Mouse (Mus musculus) common myeloid progenitor, adult 5-6 weeks (primary cell): ENCODE results near the gene Itga11. TPM values are rescaled to one million over a fixed set of nuclear protein-coding genes. Genes with fewer than 3 reads are reported as not detected.
"Not testable (repeated sequence)": the region's sequence is repeated elsewhere in the genome, so short reads cannot be mapped to it uniquely, and the experiment has no call there.

ENCODE experiments used
- ATAC-seq: replicated peaks from 2 replicates; pipeline ENCODE4 v1.8.0; 2016; ENCODE audit warnings: low read depth, mild to moderate bottlenecking, moderate TSS enrichment, inconsistent platforms; ENCODE audit not compliant: poor library complexity, severe bottlenecking
- total RNA-seq: library from RNA; stranded (forward); fragments of 200-1000, 187-1606 nt; gene quantifications from 2 replicates; pipeline ENCODE4 v1.2.3, GENCODE M21; 2017

Itga11 gene
- total RNA-seq, 1 experiment from 2014 or later: not detected

DNA sequence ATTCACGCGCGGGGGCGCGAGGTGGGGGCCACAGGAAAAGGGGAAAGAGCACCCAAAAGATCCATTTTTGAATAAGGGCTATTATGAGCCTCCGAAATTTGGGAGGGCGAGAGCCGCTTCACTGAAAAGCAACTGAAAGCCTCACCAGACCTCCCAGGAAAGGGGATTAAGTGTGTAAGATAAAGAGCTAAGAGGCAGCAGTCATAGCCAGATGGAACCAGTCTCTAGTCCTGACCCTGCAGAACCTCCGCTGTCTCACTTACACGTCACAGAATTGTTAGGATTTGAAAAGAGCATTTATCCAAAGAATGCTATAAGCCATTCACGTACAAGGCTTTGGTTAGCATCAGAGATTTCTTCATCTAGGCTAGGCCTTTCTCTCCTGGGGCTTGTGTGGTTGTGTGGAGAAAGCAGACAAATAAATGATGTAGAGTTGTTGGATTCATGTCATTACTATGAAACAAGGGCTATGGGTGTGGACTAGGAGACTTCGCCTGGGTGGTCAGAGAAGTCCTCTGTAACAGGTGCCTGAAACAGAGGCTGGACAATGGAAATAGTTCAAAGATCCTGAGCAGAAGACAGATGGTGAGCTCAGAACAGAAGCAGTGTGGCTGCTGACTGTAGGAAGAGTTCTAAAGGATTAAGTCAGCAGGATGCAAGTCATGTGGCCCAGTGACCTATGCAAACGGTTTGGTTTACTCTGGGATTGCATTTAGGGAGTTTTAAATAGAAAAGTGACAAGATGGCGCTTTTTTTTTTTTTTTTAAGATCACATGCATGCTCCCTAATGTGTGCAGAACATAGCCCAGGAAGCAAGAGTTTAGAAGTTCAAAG, 134.8 kb downstream of the Itga11 start:
- ATAC-seq: no peak

DNA sequence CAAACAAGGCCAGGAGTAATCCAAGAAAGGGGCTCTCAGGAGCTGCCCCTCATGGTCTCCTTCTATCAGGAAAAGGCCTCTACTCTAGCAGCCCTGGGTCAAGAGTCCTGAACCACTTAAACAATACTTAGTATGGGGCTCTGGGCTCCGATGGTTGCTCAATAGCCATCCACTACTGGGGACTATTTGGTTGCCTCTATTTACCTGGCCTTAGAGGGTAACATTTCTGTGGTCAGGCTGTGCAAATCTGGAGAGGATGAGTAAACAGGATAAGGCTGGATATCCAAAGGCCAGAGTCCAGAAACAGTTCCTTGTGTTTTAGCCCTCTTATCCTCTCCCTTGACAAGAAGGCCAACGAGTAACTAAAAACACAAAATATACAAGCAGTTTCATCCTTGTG, 137.1 kb downstream of the Itga11 start:
- no peak for ATAC-seq

DNA sequence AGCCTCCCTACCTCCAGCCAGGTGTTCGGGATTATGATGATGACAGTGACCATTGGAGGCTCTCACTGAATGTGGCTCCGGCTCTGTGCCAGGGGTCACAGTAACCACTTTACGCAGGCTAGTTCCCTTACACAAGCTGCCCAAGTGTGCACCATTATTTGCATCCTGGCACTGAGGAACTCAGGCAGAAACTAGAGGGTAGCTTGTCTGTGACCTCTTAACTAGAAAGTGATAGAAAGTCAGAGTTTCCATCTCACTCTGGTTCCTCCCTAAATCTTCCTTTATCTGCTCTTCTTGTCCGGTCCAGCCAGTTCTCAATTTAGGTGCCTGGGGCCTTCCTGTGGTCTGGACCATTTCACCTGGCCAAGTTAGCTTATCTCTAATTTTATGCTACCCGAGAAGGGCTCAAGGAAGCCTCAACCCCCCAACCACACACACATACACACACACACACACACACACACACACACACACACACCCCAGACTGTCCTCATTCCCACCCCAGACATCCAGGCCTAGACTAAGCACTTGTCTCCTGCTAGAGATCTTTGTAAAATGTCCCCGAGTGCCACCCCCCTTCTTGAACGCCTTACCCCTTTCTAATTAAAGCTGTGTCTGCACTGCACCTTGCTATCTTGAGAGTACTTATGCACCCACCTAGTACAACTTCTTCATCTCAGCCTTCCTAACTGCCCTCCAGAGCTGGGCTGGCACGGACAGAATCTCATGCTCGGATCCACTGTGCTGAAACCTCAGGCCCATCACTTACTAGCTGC, 138.9 kb downstream of the Itga11 start:
- ATAC-seq: no peak

DNA sequence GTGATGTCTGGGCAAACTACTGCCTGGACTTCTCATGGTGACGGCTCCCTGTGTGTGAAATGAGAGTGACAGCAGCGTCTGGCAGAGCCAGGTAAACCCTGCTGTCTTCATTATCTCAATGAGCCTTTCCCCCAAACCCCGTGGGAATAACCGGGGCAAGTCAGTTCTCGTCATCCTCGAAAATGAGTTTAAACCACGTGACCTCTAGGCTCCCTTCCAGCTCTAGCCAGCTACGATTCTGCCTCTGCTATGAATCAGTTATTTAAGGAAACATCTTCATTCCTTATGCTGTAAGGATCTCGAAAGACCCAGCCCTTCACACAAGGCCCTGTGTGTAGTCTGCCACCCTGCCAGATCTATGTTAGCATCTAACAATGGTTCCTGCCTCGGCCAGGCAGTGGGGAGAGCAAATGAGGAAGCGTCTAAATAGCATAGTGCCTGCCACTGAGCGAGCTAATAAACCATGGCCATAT, 139.5 kb downstream of the Itga11 start:
- peak; percentile 71 for ATAC-seq

DNA sequence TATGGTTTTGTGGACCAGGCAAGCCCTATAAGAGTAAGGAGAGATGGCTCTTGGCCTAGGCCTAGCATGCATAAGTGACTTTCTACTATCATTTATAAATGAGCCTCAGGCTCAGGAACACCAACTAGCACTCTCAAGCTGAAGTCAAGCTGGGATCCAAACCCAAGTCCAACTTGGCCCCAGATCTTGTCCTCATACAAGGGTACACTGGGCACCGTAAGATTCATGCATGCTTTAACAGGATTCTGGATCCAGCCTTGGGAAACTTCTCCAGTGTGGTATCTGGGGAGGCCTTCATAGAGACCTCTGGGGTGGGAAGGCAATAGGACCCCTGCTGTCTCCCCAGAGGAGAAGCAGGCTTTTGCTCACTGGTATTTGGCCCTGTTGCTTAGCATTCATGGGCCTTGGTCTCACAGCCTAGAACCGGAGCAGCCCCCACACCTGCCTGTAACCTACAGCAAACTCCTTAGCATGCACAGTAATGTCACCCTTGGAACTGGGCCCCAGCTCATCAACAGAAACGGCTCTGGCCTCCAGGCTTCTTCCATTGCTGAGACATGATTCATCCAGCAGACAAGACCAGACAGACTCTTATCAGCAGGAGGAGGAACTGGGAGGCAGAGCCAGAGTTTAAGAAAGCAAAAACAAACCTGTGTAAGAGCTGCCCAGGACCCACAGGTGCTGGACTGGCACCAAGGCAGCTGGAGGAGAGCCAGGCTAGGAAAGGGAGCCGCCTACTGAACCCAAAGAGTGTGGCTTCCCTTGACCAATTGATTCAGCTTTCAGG, 140.4 kb downstream of the Itga11 start:
- no peak for ATAC-seq

DNA sequence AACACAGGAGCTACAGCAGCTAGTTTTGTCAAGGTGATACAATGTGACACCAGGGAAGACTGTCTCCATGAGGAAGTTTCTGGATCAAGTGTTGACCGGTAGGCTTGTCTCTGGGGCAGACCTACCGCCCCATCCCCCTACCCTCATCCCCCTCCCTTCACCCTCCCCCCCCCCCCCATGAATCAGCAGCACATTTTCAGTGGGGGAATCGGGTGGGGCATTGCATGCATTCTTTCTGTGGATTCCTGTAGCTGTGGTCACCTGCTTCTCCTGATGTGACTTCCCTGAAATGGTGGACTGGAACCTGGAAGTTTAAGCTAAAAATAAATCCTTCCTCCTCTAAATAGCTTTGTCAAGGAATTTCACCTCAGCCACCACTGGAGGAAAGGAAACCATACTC, 141.9 kb downstream of the Itga11 start:
- ATAC-seq: no peak

DNA sequence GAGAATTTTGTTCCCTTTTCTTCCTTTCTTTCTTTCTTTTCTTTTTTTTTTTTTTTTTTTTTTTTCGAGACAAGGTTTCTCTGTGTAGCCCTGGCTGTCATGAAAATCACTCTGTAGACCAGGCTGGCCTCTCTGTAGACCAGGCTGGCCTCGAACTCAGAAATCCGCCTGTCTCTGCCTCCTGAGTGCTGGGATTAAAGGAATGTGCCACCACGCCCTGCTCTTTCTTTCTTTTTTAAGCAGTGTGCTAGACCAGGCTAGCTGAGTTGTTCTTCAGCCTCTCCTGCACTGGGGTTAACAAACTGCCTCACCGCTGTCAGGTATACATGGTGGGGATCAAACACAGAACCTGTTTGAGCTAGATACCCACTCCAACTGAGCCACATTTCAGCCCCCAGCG, 142.3 kb downstream of the Itga11 start:
- ATAC-seq: not testable (repeated sequence)

DNA sequence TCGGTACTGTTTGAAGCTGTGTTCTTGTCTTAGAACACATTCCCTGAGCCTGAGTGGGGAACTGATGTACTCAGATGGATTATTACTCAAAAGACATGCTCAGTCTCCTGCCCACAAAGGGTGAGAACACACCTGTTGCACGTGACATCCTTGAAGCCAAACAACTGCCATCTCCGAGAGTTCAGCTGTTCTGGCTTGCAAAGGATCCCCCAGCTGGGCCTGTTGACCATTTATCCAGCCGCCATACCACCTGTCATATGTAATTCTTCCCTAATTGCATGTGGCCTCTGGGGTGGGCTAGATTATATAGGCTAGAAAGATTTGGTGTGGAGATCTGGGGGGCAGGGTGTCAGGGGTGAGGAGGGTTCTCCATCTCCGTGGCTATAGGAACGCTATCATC, 143.2 kb downstream of the Itga11 start:
- no peak for ATAC-seq

DNA sequence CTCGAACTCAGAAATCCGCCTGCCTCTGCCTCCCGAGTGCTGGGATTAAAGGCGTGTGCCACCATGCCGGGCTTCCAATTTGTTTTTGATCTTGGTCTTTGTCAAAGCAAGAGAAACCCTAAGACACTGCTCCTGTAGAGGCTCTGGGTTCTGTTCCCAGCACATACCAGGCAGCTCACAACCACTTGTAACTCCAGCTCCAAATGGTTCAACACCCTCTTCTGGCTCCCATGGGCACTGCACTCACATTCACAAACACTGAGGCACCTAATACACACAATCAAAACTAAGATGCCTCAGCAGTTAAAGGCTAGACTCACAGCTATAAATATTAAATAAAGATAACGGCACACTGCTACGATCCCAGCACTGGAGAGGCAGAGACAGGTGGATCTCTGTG, 144.2 kb downstream of the Itga11 start:
- ATAC-seq: no peak

DNA sequence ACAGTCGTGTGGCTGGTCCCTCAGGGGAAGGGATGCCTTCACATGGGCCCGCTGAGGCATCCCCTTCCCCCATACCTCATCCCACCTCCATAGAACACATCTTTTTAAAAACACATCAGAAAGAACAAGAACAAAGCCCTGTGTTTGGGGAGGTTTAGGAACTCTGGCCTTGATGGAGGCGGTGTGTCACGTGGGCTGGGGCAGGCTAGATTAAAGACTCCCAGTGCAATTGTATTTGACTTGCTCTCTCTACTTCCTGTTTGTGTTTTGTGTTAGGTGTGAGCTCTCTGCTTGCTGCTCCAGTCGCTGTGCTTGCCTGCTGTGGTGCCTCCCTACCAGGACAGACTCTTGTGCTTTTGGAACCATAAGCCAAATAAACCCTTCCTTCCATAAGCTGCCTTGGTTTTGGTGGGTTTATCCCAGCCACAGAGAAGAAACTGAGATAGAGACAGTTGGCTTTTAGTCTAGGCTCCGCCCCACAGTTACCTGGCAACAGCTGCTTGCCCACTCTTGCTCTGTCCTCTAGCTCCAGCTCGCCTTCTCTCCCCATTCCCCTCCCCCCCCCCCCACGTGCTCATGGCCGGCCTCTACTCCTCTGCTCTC, 148.3 kb downstream of the Itga11 start:
- ATAC-seq: no peak

DNA sequence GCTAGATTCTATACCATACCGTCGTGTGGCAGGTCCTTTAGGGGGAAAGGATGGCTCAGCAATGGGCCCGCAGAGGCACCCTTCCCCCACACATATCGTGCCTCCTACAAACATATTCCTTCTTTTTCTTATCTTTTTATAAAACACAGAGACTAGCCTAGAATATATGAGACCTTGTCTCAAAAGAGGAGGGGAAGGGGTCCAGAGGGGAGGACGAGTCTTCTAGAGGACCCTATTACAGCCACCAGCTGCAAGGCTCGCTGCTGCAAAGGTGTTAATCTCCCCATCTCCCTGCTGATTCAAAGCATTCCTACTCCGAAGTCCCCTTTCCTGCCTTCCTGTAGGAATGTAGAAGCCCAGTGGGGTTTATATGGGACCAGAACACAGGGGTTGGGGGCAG, 148.8 kb downstream of the Itga11 start:
- no peak for ATAC-seq

DNA sequence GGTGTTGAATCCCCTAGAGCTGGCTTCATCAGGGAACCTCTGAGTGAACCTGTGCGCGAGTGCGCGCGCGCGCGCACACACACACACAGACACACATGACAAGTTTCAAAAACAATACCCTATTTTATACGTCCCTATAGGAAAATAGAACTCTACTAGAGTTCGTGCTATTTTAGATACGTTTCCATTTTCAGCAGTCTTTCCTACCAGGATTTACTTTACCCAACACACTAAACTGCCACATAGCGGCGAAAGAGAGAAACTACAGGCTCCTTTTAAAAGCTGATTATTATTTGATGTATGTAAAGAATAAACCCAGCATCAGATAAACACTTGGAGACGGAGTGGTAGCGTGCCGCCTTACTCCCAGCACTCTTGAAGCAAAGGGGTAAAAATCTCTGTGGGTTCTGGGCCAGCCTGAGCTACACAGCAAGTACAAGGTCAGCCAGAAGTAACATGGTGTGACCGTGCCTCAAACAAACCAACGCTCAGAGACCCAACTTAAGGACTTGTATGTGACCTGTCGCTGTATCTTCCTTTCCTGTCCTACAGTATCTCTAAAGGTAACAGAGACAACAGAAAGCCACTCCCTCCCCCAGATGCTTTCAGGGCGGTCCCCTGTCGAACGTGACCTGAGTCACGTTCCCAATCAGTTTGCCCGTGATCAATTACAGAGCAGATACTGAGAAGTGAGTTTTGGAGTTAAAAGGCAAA, 150.5 kb downstream of the Itga11 start:
- ATAC-seq: peak; percentile 31

DNA sequence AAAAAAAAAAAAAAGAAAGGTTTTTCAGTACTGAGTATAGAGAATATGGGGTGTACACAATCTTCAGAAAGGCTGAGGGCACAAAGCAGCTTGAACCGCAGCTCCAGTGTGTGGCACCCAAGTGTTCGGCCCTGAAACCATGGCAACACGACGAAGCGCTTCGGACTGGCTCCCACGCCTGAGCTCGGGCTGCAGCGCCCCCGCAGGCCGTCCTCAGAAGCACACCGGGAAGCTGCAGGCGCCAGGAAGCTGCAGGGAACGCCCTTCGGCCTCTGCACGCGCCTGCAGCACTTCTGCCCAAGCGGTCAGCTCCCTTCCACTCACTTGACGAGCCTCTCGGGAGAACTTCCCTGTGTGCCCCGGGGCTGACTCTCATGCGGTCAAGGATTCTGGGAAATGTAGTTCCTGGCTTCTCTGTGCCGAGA, 151.0 kb downstream of the Itga11 start:
- ATAC-seq: peak; percentile 97

DNA sequence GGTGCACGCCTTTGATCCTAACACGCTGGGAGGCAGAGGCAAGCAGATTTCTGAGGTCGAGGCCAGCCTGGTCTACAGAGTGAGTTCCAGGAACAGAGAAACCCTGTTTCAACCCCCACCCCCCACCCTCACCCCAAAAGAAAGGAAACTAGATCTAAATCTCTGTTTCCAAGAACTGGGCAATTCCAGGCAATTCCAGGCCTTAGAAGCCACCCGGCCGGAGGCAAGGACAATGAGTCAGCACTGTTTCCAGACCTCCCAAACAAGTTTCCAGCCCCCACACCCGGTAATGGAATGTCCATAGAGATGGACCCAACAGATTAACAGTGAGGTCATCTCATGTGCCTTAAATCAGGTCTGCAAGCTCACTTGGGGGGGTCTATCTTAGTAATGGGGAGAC, 152.3 kb downstream of the Itga11 start:
- no peak for ATAC-seq

Other genes starting within 250 kb of the Itga11 start
- 0.87 TPM in 1 of 2 replicates, not detected in the other for gene Coro2b, start 140.8 kb upstream of the Itga11 start, total RNA-seq
- gene Fem1b, start 134.1 kb downstream of the Itga11 start, total RNA-seq: 58.3 and 67.7 TPM in 2 replicates
- 27.5 and 28.0 TPM in 2 replicates for gene Cln6, start 161.0 kb downstream of the Itga11 start, total RNA-seq
- gene Calml4, start 180.3 kb downstream of the Itga11 start, total RNA-seq: 9.4 TPM in 1 of 2 replicates, not detected in the other